Mouse (Mus musculus) stomach, embryonic 15.5 days (tissue): Measurements from ENCODE around the gene Agpat4. TPM values are rescaled to one million over a fixed set of nuclear protein-coding genes. Genes with fewer than 3 reads are reported as not detected.

Source experiments
- ATAC-seq: fragments of 200-750 bp; cut with Nextera tagmentation; 2 replicates; pipeline ENCODE4 v1.8.0; 2017; ENCODE audit warnings: low read depth, moderate number of reproducible peaks, moderate TSS enrichment; ENCODE audit not compliant: insufficient read depth, low FRiP score
- H3K27ac ChIP-seq: fragments of 300-500 bp; sonication (generic); 2 replicates; pipeline ENCODE4 v1.5.1; 2015; ENCODE audit warnings: mild to moderate bottlenecking, inconsistent platforms
- H3K27me3 ChIP-seq: fragments of 300-500 bp; sonication (generic); replicated peaks from 2 replicates; pipeline ENCODE4 v1.6.1; 2015; ENCODE audit warnings: inconsistent platforms
- H3K36me3 ChIP-seq: fragments of 300-500 bp; sonication (generic); 2 replicates; pipeline ENCODE4 v1.6.1; 2015; ENCODE audit warnings: inconsistent platforms
- H3K4me1 ChIP-seq: fragments of 300-500 bp; sonication (generic); 2 replicates; pipeline ENCODE4 v1.6.1; 2015; ENCODE audit warnings: inconsistent platforms
- H3K4me2 ChIP-seq: fragments of 300-500 bp; sonication (generic); 2 replicates; pipeline ENCODE4 v1.6.1; 2015; ENCODE audit warnings: mild to moderate bottlenecking, inconsistent platforms
- H3K4me3 ChIP-seq: fragments of 300-500 bp; sonication (generic); replicated peaks from 2 replicates; pipeline ENCODE4 v1.5.1; 2015; ENCODE audit warnings: inconsistent platforms
- H3K9ac ChIP-seq: fragments of 300-500 bp; sonication (generic); 2 replicates; pipeline ENCODE4 v1.6.1; 2015; ENCODE audit warnings: inconsistent platforms
- H3K9me3 ChIP-seq: fragments of 300-500 bp; sonication (generic); 2 replicates; pipeline ENCODE4 v1.6.1; 2016; ENCODE audit warnings: inconsistent platforms
- WGBS: fragments of 180-500 bp; shearing (Covaris S2); methylation state at CpG from one replicate; pipeline ENCODE4 v1.1.7; 2015; 5-methylcytosine and 5-hydroxymethylcytosine counted together
- polyA plus RNA-seq: library from polyadenylated mRNA; unstranded; fragments of >200 nt; fragmentation: Nextera tagmentation; extraction: Ambion mirVana; gene quantifications from 2 replicates; pipeline ENCODE4 v1.2.1, GENCODE M21; 2015

Agpat4 gene
- polyA plus RNA-seq, 1 experiment from 2014 or later, result 32.5 TPM

DNA sequence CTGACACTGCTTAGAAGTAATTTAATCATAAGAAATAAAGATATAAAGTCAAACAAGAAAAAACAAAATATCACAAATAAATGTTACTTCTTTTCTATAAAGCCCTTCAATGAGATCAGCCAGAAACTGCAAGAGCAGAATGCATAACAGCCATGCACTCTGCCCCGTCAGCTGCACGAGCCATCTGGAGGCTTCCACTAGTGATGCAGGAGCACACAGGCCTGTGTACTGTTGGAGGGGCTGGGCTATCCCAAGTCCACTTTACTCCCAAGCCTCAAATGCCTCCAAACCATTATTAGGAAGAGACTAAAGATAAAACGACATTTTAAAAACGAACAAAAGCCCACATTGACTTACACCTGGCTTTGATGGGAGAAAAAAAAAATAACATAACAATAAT, 149.6 kb downstream of the Agpat4 start:
- 0 out of 2 replicates have a peak, but pooled peaks cover 4% of the 10 kb centered on the region for H3K4me1 ChIP-seq
- no peak for ATAC-seq
- H3K36me3 ChIP-seq, result peaks cover 21% of the 10 kb centered on the region
- no peaks in the 10 kb centered on the region for H3K9me3 ChIP-seq
- no peak overlapping the region for H3K27ac ChIP-seq
- WGBS, result 75% methylated on average over 4 of the region's 4 CpGs
- H3K4me2 ChIP-seq, result no peak overlapping the region
- no peaks in the 10 kb centered on the region for H3K27me3 ChIP-seq
- no peak overlapping the region for H3K9ac ChIP-seq
- no peak overlapping the region for H3K4me3 ChIP-seq

DNA sequence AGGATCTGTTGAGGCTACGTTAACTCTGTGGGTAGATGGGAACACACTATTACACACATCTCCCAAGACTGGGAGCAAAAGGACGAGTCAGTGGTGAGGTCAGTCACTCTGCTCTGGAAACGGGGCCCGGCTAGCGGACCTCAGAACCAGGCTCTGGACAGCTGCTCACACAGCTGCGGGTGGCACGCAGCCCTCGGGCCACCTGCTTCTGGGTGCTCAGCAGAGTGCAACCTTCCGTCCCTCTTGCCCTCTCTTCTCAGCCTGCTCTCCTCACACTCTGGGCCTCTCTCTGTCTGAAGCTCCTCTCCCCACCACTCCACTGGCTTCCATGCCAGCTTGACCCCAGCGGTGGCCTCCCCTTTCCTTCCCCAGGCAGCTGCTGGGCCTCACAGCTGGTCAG, 150.0 kb downstream of the Agpat4 start:
- no peak overlapping the region for H3K4me2 ChIP-seq
- WGBS, result 82% methylated on average over 10 of the region's 10 CpGs
- peaks cover 21% of the 10 kb centered on the region for H3K36me3 ChIP-seq
- no peak overlapping the region for H3K4me3 ChIP-seq
- no peak overlapping the region for H3K9ac ChIP-seq
- no peak for ATAC-seq
- H3K9me3 ChIP-seq, result no peaks in the 10 kb centered on the region
- no peaks in the 10 kb centered on the region for H3K27me3 ChIP-seq
- H3K4me1 ChIP-seq, result 0 out of 2 replicates have a peak, but pooled peaks cover 4% of the 10 kb centered on the region
- no peak overlapping the region for H3K27ac ChIP-seq

Other genes with a start within 250 kb of the Agpat4 start
- gene Map3k4, start 200.1 kb downstream of the Agpat4 start, polyA plus RNA-seq, result 55.9 and 56.3 TPM in 2 replicates